Mouse (Mus musculus): Measurements from ENCODE around the gene Prrg4. TPM values are rescaled to one million over a fixed set of nuclear protein-coding genes. Genes with fewer than 3 reads are reported as not detected.
"Not testable (repeated sequence)": the region's sequence is repeated elsewhere in the genome, so short reads cannot be mapped to it uniquely, and the experiment has no call there.

Gene Prrg4
- polyA plus RNA-seq, 1 experiment from 2014 or later = 3.9 TPM

GRCm38 (mm10) chr2:104841736-104842135 is 7.9 kb downstream of the Prrg4 start:
- Histone ChIP-seq H3K9ac (no peak overlapping the region), H3K36me3 (ENCODE audit: insufficient read depth) (no peaks in the 10 kb centered on the region), H3K27ac (ENCODE audit: low read depth) (no peak overlapping the region), H3K4me2 (no peak overlapping the region), H3K27me3 (ENCODE audit: insufficient read depth, low read length) (no peaks in the 10 kb centered on the region), H3K9me3 (ENCODE audit: low read depth, low read length) (no peaks in the 10 kb centered on the region), H3K4me1 (ENCODE audit: insufficient read depth) (no peaks in the 10 kb centered on the region), H3K4me3 (ENCODE audit: low read depth, low read length) (no peak overlapping the region)
- TF ChIP-seq CTCF (IDR thresholded peaks at IDR 0.05; ENCODE audit: low read depth) = no peak
- DNase-seq (peak; percentile 14), ATAC-seq (ENCODE audit: insufficient read depth) (no peak)
- 66% methylated on average over 7 of the region's 7 CpGs for WGBS

- H3K27me3 ChIP-seq (ENCODE audit: insufficient read depth, low read length) = no peaks in the 10 kb centered on the region
- H3K36me3 ChIP-seq (ENCODE audit: insufficient read depth) = no peaks in the 10 kb centered on the region
- DNase-seq (no peak), ATAC-seq (ENCODE audit: insufficient read depth) (no peak)
- no peak overlapping the region for H3K4me3 ChIP-seq (ENCODE audit: low read depth, low read length)
- H3K27ac ChIP-seq (ENCODE audit: low read depth) = no peak overlapping the region
- H3K4me2 ChIP-seq = no peak overlapping the region
- H3K9ac ChIP-seq = no peak overlapping the region
- no peaks in the 10 kb centered on the region for H3K9me3 ChIP-seq (ENCODE audit: low read depth, low read length)
- peak; percentile 8 for TF ChIP-seq CTCF (IDR thresholded peaks at IDR 0.05; ENCODE audit: low read depth)
- no peaks in the 10 kb centered on the region for H3K4me1 ChIP-seq (ENCODE audit: insufficient read depth)
These were observed 8.7 kb downstream of the Prrg4 start for GRCm38 (mm10) chr2:104840974-104841373.

- no peak for ATAC-seq (ENCODE audit: insufficient read depth)
- H3K9ac ChIP-seq = no peak overlapping the region
- no peaks in the 10 kb centered on the region for H3K36me3 ChIP-seq (ENCODE audit: insufficient read depth)
- no peaks in the 10 kb centered on the region for H3K9me3 ChIP-seq (ENCODE audit: low read depth, low read length)
- no peak overlapping the region for H3K4me2 ChIP-seq
- DNase-seq = no peak
- TF ChIP-seq CTCF (IDR thresholded peaks at IDR 0.05; ENCODE audit: low read depth) = no peak
- H3K27me3 ChIP-seq (ENCODE audit: insufficient read depth, low read length) = no peaks in the 10 kb centered on the region
- 77% methylated on average over 2 of the region's 2 CpGs for WGBS
- H3K4me3 ChIP-seq (ENCODE audit: low read depth, low read length) = no peak overlapping the region
- no peaks in the 10 kb centered on the region for H3K4me1 ChIP-seq (ENCODE audit: insufficient read depth)
- H3K27ac ChIP-seq (ENCODE audit: low read depth) = no peak overlapping the region
These were observed 17.2 kb downstream of the Prrg4 start for GRCm38 (mm10) chr2:104832486-104832885.

GRCm38 (mm10) chr2:104826191-104826590 is 23.5 kb downstream of the Prrg4 start:
- 90% methylated on average over 4 of the region's 4 CpGs for WGBS
- Histone ChIP-seq H3K4me2 (no peak overlapping the region), H3K27ac (ENCODE audit: low read depth) (no peak overlapping the region), H3K27me3 (ENCODE audit: insufficient read depth, low read length) (no peaks in the 10 kb centered on the region), H3K4me1 (ENCODE audit: insufficient read depth) (no peaks in the 10 kb centered on the region), H3K4me3 (ENCODE audit: low read depth, low read length) (no peak overlapping the region), H3K9me3 (ENCODE audit: low read depth, low read length) (no peaks in the 10 kb centered on the region), H3K36me3 (ENCODE audit: insufficient read depth) (no peaks in the 10 kb centered on the region), H3K9ac (no peak overlapping the region)
- no peak for ATAC-seq (ENCODE audit: insufficient read depth)
- DNase-seq = no peak
- no peak for TF ChIP-seq CTCF (IDR thresholded peaks at IDR 0.05; ENCODE audit: low read depth)

- not testable (repeated sequence) for H3K4me3 ChIP-seq (ENCODE audit: low read depth, low read length); H3K36me3 ChIP-seq (ENCODE audit: insufficient read depth); DNase-seq; H3K27me3 ChIP-seq (ENCODE audit: insufficient read depth, low read length); H3K9me3 ChIP-seq (ENCODE audit: low read depth, low read length); H3K9ac ChIP-seq; H3K4me1 ChIP-seq (ENCODE audit: insufficient read depth); ATAC-seq (ENCODE audit: insufficient read depth); H3K27ac ChIP-seq (ENCODE audit: low read depth)
- WGBS = 85% methylated on average over 3 of the region's 3 CpGs
- H3K4me2 ChIP-seq = 0 out of 2 replicates have a peak overlapping the region, but pooled peaks have one; percentile 15
These were observed 30.9 kb downstream of the Prrg4 start for GRCm38 (mm10) chr2:104818763-104819162.

GRCm38 (mm10) chr2:104817555-104818330 is 31.9 kb downstream of the Prrg4 start:
- no peaks in the 10 kb centered on the region for H3K27me3 ChIP-seq (ENCODE audit: insufficient read depth, low read length)
- no peak; the same call in 1 of the 2 replicates for ATAC-seq (ENCODE audit: insufficient read depth)
- WGBS = 2% methylated on average over 15 of the region's 15 CpGs

GRCm38 (mm10) chr2:104816866-104817439 is 32.7 kb downstream of the Prrg4 start:
- ATAC-seq (ENCODE audit: insufficient read depth) (peak; percentile 97), DNase-seq (peak; percentile 95)
- no peaks in the 10 kb centered on the region for H3K4me1 ChIP-seq (ENCODE audit: insufficient read depth)
- TF ChIP-seq CTCF (IDR thresholded peaks at IDR 0.05; ENCODE audit: low read depth) = peak; percentile 70
- no peaks in the 10 kb centered on the region for H3K9me3 ChIP-seq (ENCODE audit: low read depth, low read length)
- peak overlapping the region; percentile 89 for H3K4me3 ChIP-seq (ENCODE audit: low read depth, low read length)
- under 1% methylated on average over 51 of the region's 51 CpGs for WGBS
- H3K36me3 ChIP-seq (ENCODE audit: insufficient read depth) = no peaks in the 10 kb centered on the region
- H3K27ac ChIP-seq (ENCODE audit: low read depth) = peak overlapping the region; percentile 99
- H3K4me2 ChIP-seq = peak overlapping the region; percentile 66
- no peaks in the 10 kb centered on the region for H3K27me3 ChIP-seq (ENCODE audit: insufficient read depth, low read length)
- H3K9ac ChIP-seq = peak overlapping the region; percentile 99

More at GRCm38 (mm10) chr2:104817555-104818330, 31.9 kb downstream of the Prrg4 start:
- Histone ChIP-seq H3K4me3 (ENCODE audit: low read depth, low read length) (peak overlapping the region; percentile 89), H3K9ac (peak overlapping the region; percentile 99), H3K9me3 (ENCODE audit: low read depth, low read length) (no peaks in the 10 kb centered on the region), H3K4me1 (ENCODE audit: insufficient read depth) (no peaks in the 10 kb centered on the region), H3K4me2 (peak overlapping the region; percentile 66), H3K27ac (ENCODE audit: low read depth) (peak overlapping the region; percentile 99), H3K36me3 (ENCODE audit: insufficient read depth) (no peaks in the 10 kb centered on the region)
- no peak for TF ChIP-seq CTCF (IDR thresholded peaks at IDR 0.05; ENCODE audit: low read depth)
- DNase-seq = peak; percentile 13

Data from lung, embryonic 14.5 days (tissue).